Mouse (Mus musculus) megakaryocyte progenitor cell, adult 5-6 weeks (primary cell): ENCODE data around the gene Rfx5. TPM values are rescaled to one million over a fixed set of nuclear protein-coding genes. Genes with fewer than 3 reads are reported as not detected.

ENCODE experiments used
- ATAC-seq: replicated peaks from 2 replicates; pipeline ENCODE4 v1.8.0; 2016; ENCODE audit warnings: mild to moderate bottlenecking, moderate TSS enrichment, inconsistent platforms; ENCODE audit not compliant: poor library complexity
- total RNA-seq, 2 experiments: library from RNA; stranded (forward) in 1 of 2; stranded (reverse) in 1 of 2; fragments of 157-497, 149-512 nt in 1 of 2; fragments of 200-1000 nt in 1 of 2; gene quantifications; 2 replicates each; pipeline versions ENCODE4 v1.2.3 to v1.2.4; 2015 to 2017

Gene Rfx5
- total RNA-seq, 2 experiments from 2014 or later: 16.2 to 20.3 TPM

DNA sequence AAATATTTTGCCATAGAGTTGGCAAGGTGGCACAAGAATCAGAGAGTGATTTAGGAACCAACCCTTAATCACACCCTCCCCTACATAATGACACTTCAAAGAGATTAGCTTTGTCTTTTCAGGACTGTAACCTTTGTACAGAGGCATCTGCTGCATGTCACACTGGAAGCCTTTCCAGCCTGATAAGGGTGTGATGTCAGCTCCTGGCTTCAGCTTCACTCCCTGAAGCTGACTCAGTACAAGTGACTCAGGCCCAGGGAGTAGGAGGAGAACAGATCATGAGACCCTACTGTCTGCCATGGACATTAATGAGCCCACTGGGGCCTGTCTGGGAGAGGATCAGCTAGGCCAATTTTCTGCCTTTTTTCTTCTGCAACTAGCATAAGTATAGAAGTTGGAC, 33.7 kb downstream of the Rfx5 start:
- ATAC-seq: peak; percentile 91

- no peak for ATAC-seq
Measured at GRCm38 (mm10) chr3:94989159-94989761, 35.4 kb downstream of the Rfx5 start.

DNA sequence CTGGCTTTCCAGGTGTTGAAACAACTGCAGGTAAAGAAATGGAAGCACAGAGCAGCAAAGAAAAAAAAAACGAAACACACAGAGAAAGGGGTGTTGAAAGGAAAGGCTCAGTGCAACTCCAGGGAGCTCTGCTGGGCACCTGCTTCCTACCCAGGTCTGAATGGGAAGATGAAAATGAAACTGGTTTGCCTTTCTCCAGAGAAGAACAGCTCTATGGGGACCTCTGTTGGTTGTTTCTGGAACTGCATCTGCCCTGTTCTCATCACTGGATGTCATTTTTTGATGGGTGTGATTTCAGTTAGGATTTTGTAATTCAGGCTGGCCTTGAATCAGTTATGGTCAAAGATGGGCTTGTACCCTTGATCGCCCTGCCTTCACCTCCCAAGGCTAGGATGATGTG, 43.1 kb downstream of the Rfx5 start:
- ATAC-seq: peak; percentile 98

DNA sequence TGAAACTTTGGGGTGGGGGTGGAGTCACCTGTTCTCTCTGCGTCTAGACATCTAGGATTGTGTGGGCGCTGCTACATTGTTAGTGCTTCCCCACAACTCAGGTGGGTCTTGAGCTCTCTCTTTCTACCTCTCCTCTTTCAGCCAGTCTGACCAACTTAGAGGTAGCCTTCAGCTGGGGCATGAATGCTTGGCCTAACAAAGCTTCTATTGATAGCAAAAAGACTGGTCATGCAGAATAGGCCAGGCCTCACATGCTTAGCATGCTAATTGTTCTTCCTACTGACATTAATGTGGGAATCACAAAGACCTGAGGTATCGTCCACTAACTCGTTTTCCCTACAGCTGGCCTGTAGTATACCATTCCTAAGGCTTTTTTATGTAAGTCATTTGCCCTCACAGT, 48.7 kb downstream of the Rfx5 start:
- no peak for ATAC-seq

DNA sequence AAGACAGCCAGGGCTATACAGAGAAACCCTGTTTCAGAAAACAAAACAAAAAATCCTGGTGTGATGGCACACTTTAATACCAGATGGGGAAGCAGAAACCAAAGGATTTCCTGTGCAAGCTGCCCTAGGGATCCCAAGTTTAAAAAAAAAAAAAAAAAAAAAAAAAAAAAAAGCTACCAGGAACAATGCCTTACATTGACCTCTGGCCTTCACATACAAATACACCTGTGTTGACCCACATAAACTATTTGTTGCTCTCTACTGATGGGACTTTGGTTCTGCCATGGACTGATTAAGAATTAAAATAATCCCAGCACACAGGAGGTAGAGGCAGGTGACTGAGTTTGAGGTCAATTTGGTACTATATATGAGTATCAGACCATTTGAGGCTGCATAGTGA, 49.4 kb downstream of the Rfx5 start:
- ATAC-seq: no peak

DNA sequence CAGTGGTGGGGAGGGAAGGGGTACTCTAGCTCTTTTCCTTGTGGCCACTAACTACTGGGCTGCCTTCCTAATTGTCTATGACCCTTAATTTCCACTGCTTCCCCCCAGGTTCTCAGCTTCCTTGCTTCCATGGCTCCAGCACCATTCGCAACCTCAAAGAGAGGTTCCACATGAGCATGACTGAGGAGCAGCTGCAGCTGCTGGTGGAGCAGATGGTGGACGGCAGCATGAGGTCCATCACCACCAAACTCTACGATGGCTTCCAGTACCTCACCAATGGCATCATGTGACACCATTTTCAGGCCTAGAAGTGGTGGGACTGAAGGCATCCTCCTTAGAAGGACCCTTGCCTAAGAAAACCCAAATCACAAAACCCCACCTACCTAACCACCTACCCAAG, 51.8 kb downstream of the Rfx5 start:
- no peak for ATAC-seq

GRCm38 (mm10) chr3:95007706-95008105, 53.8 kb downstream of the Rfx5 start:
- ATAC-seq: no peak

GRCm38 (mm10) chr3:95010396-95010795, 56.5 kb downstream of the Rfx5 start:
- no peak for ATAC-seq

Other genes with a start within 250 kb of the Rfx5 start
- gene Cgn, start 167.6 kb upstream of the Rfx5 start, total RNA-seq (2015): not detected in 2 replicates
- not detected in 2 replicates for gene Cgn, start 167.6 kb upstream of the Rfx5 start, total RNA-seq (2017)
- gene Pogz, start 116.5 kb upstream of the Rfx5 start, total RNA-seq (2015): 31.3 and 35.8 TPM in 2 replicates
- gene Pogz, start 116.5 kb upstream of the Rfx5 start, total RNA-seq (2017): 13.5 and 15.3 TPM in 2 replicates
- gene Psmb4, start 67.1 kb upstream of the Rfx5 start, total RNA-seq (2015): 341 and 364 TPM in 2 replicates
- 196 and 240 TPM in 2 replicates for gene Psmb4, start 67.1 kb upstream of the Rfx5 start, total RNA-seq (2017)
- gene Selenbp1, start 21.0 kb upstream of the Rfx5 start, total RNA-seq (2015): 27.3 and 28.8 TPM in 2 replicates
- 28.2 and 38.5 TPM in 2 replicates for gene Selenbp1, start 21.0 kb upstream of the Rfx5 start, total RNA-seq (2017)
- gene Pi4kb, start 20.7 kb downstream of the Rfx5 start, total RNA-seq (2015): 21.2 and 23.5 TPM in 2 replicates
- gene Pi4kb, start 20.7 kb downstream of the Rfx5 start, total RNA-seq (2017): 24.0 and 24.5 TPM in 2 replicates
- 15.8 and 21.5 TPM in 2 replicates for gene Zfp687, start 61.4 kb downstream of the Rfx5 start, total RNA-seq (2015)
- gene Zfp687, start 61.4 kb downstream of the Rfx5 start, total RNA-seq (2017): 19.6 and 21.3 TPM in 2 replicates
- 91.5 and 116 TPM in 2 replicates for gene Psmd4, start 88.5 kb downstream of the Rfx5 start, total RNA-seq (2015)
- 233 and 245 TPM in 2 replicates for gene Psmd4, start 88.5 kb downstream of the Rfx5 start, total RNA-seq (2017)
- gene Pip5k1a, start 152.9 kb downstream of the Rfx5 start, total RNA-seq (2015): 16.3 and 21.0 TPM in 2 replicates
- 15.5 and 21.8 TPM in 2 replicates for gene Pip5k1a, start 152.9 kb downstream of the Rfx5 start, total RNA-seq (2017)
- 40.4 and 47.6 TPM in 2 replicates for gene Vps72, start 156.9 kb downstream of the Rfx5 start, total RNA-seq (2015)
- 97.9 and 124 TPM in 2 replicates for gene Vps72, start 156.9 kb downstream of the Rfx5 start, total RNA-seq (2017)
- 1.1 and 2.6 TPM in 2 replicates for gene Tmod4, start 170.4 kb downstream of the Rfx5 start, total RNA-seq (2015)
- 2.3 and 2.5 TPM in 2 replicates for gene Tmod4, start 170.4 kb downstream of the Rfx5 start, total RNA-seq (2017)
- gene Scnm1, start 179.9 kb downstream of the Rfx5 start, total RNA-seq (2015): 43.4 and 45.8 TPM in 2 replicates
- gene Scnm1, start 179.9 kb downstream of the Rfx5 start, total RNA-seq (2017): 66.0 and 85.7 TPM in 2 replicates
- 3.1 and 3.6 TPM in 2 replicates for gene Lysmd1, start 180.0 kb downstream of the Rfx5 start, total RNA-seq (2015)
- gene Lysmd1, start 180.0 kb downstream of the Rfx5 start, total RNA-seq (2017): 3.8 and 4.3 TPM in 2 replicates
- gene Tnfaip8l2, start 188.3 kb downstream of the Rfx5 start, total RNA-seq (2015): 17.9 and 18.7 TPM in 2 replicates
- gene Tnfaip8l2, start 188.3 kb downstream of the Rfx5 start, total RNA-seq (2017): 17.8 and 25.1 TPM in 2 replicates
- gene Sema6c, start 206.4 kb downstream of the Rfx5 start, total RNA-seq (2015): 0.05 and 0.07 TPM in 2 replicates
- not detected in 2 replicates for gene Sema6c, start 206.4 kb downstream of the Rfx5 start, total RNA-seq (2017)